Mouse (Mus musculus) embryonic facial prominence, embryonic 14.5 days (tissue): ENCODE results near the gene Kcnh2. TPM values are rescaled to one million over a fixed set of nuclear protein-coding genes. Genes with fewer than 3 reads are reported as not detected.
"Not testable (repeated sequence)": the region's sequence is repeated elsewhere in the genome, so short reads cannot be mapped to it uniquely, and the experiment has no call there.

Source experiments
- ATAC-seq: fragments of 200-750 bp; cut with Nextera tagmentation; 2 replicates; pipeline ENCODE4 v1.8.0; 2017; ENCODE audit warnings: low read depth, moderate number of reproducible peaks, moderate TSS enrichment
- DNase-seq: peaks from one replicate; pipeline ENCODE4 v3.0.0-alpha.2; 2015; ENCODE audit warnings: low spot score
- H3K27ac ChIP-seq: fragments of 300-500 bp; sonication (generic); replicated peaks from 2 replicates; pipeline ENCODE4 v1.5.1; 2014; ENCODE audit warnings: low read depth, mild to moderate bottlenecking, low read length, moderate library complexity
- H3K27me3 ChIP-seq: fragments of 300-500 bp; sonication (generic); replicated peaks from 2 replicates; pipeline ENCODE4 v1.6.1; 2014; ENCODE audit warnings: low read length; ENCODE audit not compliant: control insufficient read depth, insufficient read depth
- H3K36me3 ChIP-seq: fragments of 300-500 bp; sonication (generic); 2 replicates; pipeline ENCODE4 v1.6.1; 2014; ENCODE audit warnings: low read length, mixed read lengths; ENCODE audit not compliant: control insufficient read depth, insufficient read depth
- H3K4me1 ChIP-seq: fragments of 300-500 bp; sonication (generic); 2 replicates; pipeline ENCODE4 v1.6.1; 2014; ENCODE audit warnings: antibody characterized with exemption, low read length; ENCODE audit not compliant: control insufficient read depth, insufficient read depth
- H3K4me2 ChIP-seq: fragments of 300-500 bp; sonication (generic); 2 replicates; pipeline ENCODE4 v1.6.1; 2014; ENCODE audit warnings: low read depth, mild to moderate bottlenecking, low read length, moderate library complexity, mixed read lengths
- H3K4me3 ChIP-seq: fragments of 300-500 bp; sonication (generic); 2 replicates; pipeline ENCODE4 v1.5.1; 2014; ENCODE audit warnings: low read depth, mild to moderate bottlenecking, low read length
- H3K9ac ChIP-seq: fragments of 300-500 bp; sonication (generic); 2 replicates; pipeline ENCODE4 v1.6.1; 2014; ENCODE audit warnings: low read depth, mild to moderate bottlenecking, low read length, moderate library complexity, mixed read lengths
- H3K9me3 ChIP-seq: fragments of 300-500 bp; sonication (generic); 2 replicates; pipeline ENCODE4 v1.6.1; 2016; ENCODE audit warnings: low read length; ENCODE audit not compliant: control insufficient read depth
- WGBS: fragments of 180-500 bp; shearing (Covaris S2); extraction: QIAGEN DNeasy Blood & Tissue Kit; methylation state at CpG from one replicate; pipeline ENCODE4 v1.1.7; 2014; 5-methylcytosine and 5-hydroxymethylcytosine counted together
- polyA plus RNA-seq: library from polyadenylated mRNA; unstranded; fragments of >200 nt; fragmentation: Nextera tagmentation; extraction: Ambion mirVana; gene quantifications from 2 replicates; pipeline ENCODE4 v1.2.1, GENCODE M21; 2014

Kcnh2 gene
- 6.7 and 7.6 TPM in 2 replicates for polyA plus RNA-seq

- no peaks in the 10 kb centered on the region for H3K36me3 ChIP-seq
- H3K9me3 ChIP-seq: no peaks in the 10 kb centered on the region
- H3K9ac ChIP-seq: peak within 1 kb of the TSS; percentile 66
- peak; percentile 16 for ATAC-seq
- no peak for DNase-seq
- peaks cover 50% of the 10 kb centered on the region for H3K27me3 ChIP-seq
- H3K4me2 ChIP-seq: peak within 1 kb of the TSS; percentile 99
- H3K4me3 ChIP-seq: peak within 1 kb of the TSS; percentile 63
- 0% methylated on average over 9 of the region's 53 CpGs for WGBS
- peaks cover 21% of the 10 kb centered on the region for H3K4me1 ChIP-seq
- H3K27ac ChIP-seq: peak within 1 kb of the TSS; percentile 69; the same call in 1 of the 2 replicates
Measured at GRCm38 (mm10) chr5:24351278-24351677, at the start of gene Kcnh2. TSS of gene Kcnh2 (minus strand) at chr5:24351604.

GRCm38 (mm10) chr5:24400362-24400761 is 49.0 kb upstream of the Kcnh2 start:
- H3K27ac ChIP-seq: no peak overlapping the region
- ATAC-seq (no peak), DNase-seq (no peak)
- H3K36me3 ChIP-seq: peaks cover 20% of the 10 kb centered on the region; the same call in 1 of the 2 replicates
- H3K4me2 ChIP-seq: no peak overlapping the region
- no peak overlapping the region for H3K4me3 ChIP-seq
- H3K9me3 ChIP-seq: no peaks in the 10 kb centered on the region
- 74% methylated on average over 11 of the region's 11 CpGs for WGBS
- H3K4me1 ChIP-seq: no peaks in the 10 kb centered on the region
- no peaks in the 10 kb centered on the region for H3K27me3 ChIP-seq
- no peak overlapping the region for H3K9ac ChIP-seq

- 88% methylated on average over 9 of the region's 10 CpGs for WGBS
- no peak overlapping the region for H3K4me2 ChIP-seq
- H3K36me3 ChIP-seq: peaks cover 20% of the 10 kb centered on the region; the same call in 1 of the 2 replicates
- DNase-seq (no peak), ATAC-seq (no peak)
- no peaks in the 10 kb centered on the region for H3K9me3 ChIP-seq
- H3K27me3 ChIP-seq: no peaks in the 10 kb centered on the region
- H3K4me1 ChIP-seq: no peaks in the 10 kb centered on the region
- H3K27ac ChIP-seq: no peak overlapping the region
- H3K9ac ChIP-seq: no peak overlapping the region
- H3K4me3 ChIP-seq: no peak overlapping the region
Measured at GRCm38 (mm10) chr5:24399686-24400085, 48.3 kb upstream of the Kcnh2 start.

GRCm38 (mm10) chr5:24396254-24396653 is 44.9 kb upstream of the Kcnh2 start:
- not testable (repeated sequence) for H3K9ac ChIP-seq, H3K27ac ChIP-seq, ATAC-seq, H3K4me1 ChIP-seq, H3K4me2 ChIP-seq, DNase-seq, H3K27me3 ChIP-seq, H3K9me3 ChIP-seq, H3K4me3 ChIP-seq, H3K36me3 ChIP-seq
- WGBS: 86% methylated on average over 6 of the region's 6 CpGs

- Histone ChIP-seq H3K9me3 (no peaks in the 10 kb centered on the region), H3K4me2 (peak overlapping the region; percentile 54), H3K27me3 (0 out of 2 replicates have a peak, but pooled peaks cover 2% of the 10 kb centered on the region), H3K36me3 (no peaks in the 10 kb centered on the region), H3K27ac (0 out of 2 replicates have a peak overlapping the region, but pooled peaks have one; percentile 35), H3K4me1 (no peaks in the 10 kb centered on the region), H3K9ac (peak overlapping the region; percentile 47), H3K4me3 (peak overlapping the region; percentile 51)
- ATAC-seq (peak; percentile 98), DNase-seq (peak; percentile 97)
- under 1% methylated on average over 36 of the region's 36 CpGs for WGBS
Measured at GRCm38 (mm10) chr5:24394165-24394894, 42.9 kb upstream of the Kcnh2 start.

GRCm38 (mm10) chr5:24393392-24393997 is 42.1 kb upstream of the Kcnh2 start, which contains the start of gene Abcb8:
TSS of gene Abcb8 (plus strand) at chr5:24393663.
- Histone ChIP-seq H3K36me3 (no peaks in the 10 kb centered on the region), H3K27ac (0 out of 2 replicates have a peak within 1 kb of the TSS, but pooled peaks have one; percentile 35), H3K9me3 (no peaks in the 10 kb centered on the region), H3K4me2 (peak within 1 kb of the TSS; percentile 54), H3K4me1 (no peaks in the 10 kb centered on the region), H3K9ac (peak within 1 kb of the TSS; percentile 47), H3K27me3 (peaks cover 11% of the 10 kb centered on the region), H3K4me3 (peak within 1 kb of the TSS; percentile 51)
- ATAC-seq: no peak
- DNase-seq: peak; percentile 77
- WGBS: 26% methylated on average over 7 of the region's 7 CpGs

GRCm38 (mm10) chr5:24392724-24393123 is 41.3 kb upstream of the Kcnh2 start:
- Histone ChIP-seq H3K36me3 (no peaks in the 10 kb centered on the region), H3K4me2 (no peak overlapping the region), H3K4me3 (no peak overlapping the region), H3K9me3 (no peaks in the 10 kb centered on the region), H3K27ac (no peak overlapping the region), H3K27me3 (peaks cover 18% of the 10 kb centered on the region), H3K9ac (no peak overlapping the region), H3K4me1 (no peaks in the 10 kb centered on the region)
- WGBS: 80% methylated on average over 7 of the region's 7 CpGs
- ATAC-seq (no peak), DNase-seq (no peak)

GRCm38 (mm10) chr5:24391864-24392263 is 40.5 kb upstream of the Kcnh2 start, which contains the start of gene Atg9b:
TSS of gene Atg9b (minus strand) at chr5:24392143.
- Histone ChIP-seq H3K27ac (no peak within 1 kb of the TSS), H3K36me3 (no peaks in the 10 kb centered on the region), H3K4me2 (no peak within 1 kb of the TSS), H3K9me3 (no peaks in the 10 kb centered on the region), H3K9ac (no peak within 1 kb of the TSS), H3K4me1 (peaks cover 5% of the 10 kb centered on the region; the same call in 1 of the 2 replicates), H3K27me3 (peaks cover 27% of the 10 kb centered on the region), H3K4me3 (no peak within 1 kb of the TSS)
- DNase-seq (no peak), ATAC-seq (no peak)
- 76% methylated on average over 7 of the region's 7 CpGs for WGBS
